Mouse (Mus musculus) cerebral cortex, adult 2 months (tissue): Measurements from ENCODE around the gene Gm614.

Source experiments
- WGBS: fragments of 180-500 bp; shearing (Covaris S2); methylation state at CpG from one replicate; pipeline ENCODE4 v1.1.7; 2018; 5-methylcytosine and 5-hydroxymethylcytosine counted together

Gene Gm614

GRCm38 (mm10) chrX:101260441-101261325 lies 3.1 kb downstream of the Gm614 start:
- 41% methylated on average over 9 of the region's 13 CpGs for WGBS

DNA sequence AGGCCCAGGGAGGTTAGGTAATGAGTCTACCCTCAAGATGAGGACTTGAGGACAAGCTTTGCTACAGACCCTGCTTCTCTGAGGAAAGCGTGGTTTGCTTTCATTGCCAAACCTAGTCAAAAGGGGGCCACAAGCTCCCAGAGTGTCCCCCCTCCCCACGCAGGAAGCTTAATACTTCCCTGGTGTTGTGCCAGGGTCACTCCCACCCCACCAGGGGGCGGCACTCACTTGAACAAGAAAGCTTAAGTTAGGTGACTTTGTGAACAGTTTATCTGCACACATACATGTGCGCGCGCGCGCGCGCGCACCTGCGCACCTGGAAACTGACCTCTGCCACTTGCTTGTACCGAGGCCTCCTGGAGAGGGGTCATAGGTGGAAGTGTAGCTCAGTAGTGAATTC lies 7.2 kb downstream of the Gm614 start:
- 88% methylated on average over 13 of the region's 13 CpGs for WGBS

GRCm38 (mm10) chrX:101254740-101255139 lies 9.1 kb downstream of the Gm614 start:
- WGBS = 0% methylated on average over 15 of the region's 26 CpGs

- WGBS = 5% methylated on average over 47 of the region's 47 CpGs
Measured at GRCm38 (mm10) chrX:101253952-101254729, 9.7 kb downstream of the Gm614 start, which contains the start of gene Foxo4. Gene Foxo4, plus strand, starts transcription at chrX:101254528.

DNA sequence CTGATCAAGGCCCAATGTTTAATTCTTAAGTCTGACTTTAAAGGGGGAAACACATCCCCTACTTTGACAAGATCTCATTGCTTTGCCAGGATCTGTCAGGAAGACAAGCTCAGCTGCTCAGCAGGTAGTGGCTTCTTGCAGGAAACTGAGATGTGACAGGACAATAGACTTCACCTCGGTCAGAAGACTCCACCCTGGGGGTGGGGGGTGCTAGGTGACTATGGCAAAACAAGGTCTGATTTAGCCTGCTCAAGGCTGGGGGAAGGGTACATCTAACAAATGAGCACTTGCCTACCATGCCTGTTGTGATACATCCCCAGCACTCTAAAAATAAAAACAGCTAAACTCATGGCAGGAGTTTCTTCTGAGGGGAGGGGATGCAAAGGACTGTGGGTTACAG lies 18.8 kb downstream of the Gm614 start:
- 31% methylated on average over 1 of the region's 1 CpGs for WGBS

GRCm38 (mm10) chrX:101222796-101223162 lies 41.0 kb downstream of the Gm614 start:
- 6% methylated on average over 7 of the region's 7 CpGs for WGBS

DNA sequence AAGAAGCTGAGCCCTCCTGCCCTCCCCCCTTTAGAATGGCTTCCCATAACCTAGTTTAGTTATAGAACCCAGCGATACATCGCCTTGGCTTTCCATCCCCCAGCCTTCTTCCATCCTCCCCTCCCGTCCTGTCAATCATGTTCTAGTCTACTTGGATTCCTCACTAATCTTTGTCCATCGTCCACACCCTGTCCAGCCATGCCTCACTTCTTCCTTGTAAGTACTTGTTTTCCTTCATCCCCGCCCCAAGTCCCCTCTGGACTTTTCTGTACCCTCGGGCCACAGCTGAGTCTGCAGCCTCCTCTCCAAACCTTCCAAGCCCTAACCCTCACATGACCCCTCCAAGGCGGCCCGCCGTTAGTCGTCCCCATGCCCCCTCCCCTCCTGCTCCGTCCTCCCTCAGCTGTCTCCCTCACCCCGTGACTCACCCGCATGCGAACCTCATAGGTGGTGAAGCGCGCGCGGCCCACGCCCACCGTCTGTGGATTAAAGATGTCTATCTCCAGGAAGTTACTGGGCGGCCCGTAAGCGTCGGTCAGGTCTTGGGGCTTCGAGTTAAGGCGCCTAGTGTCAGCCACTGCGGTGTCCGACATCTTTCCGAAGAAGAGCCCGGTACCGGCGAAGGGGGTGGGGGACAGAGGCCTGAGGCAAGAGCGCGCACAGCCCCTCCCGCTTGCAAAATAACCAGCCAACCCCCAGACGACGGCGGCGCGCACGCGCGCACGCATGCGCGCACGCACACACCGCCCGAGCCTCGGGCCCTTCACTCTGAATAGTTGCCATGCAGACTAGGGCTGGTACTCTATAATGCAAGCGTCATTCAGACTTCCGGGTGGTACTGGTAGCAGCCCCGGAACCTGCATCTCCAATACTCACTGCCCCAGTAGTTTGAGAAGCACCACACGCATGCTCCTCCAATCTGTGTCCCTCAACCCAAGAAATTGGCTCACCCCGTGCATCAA lies 41.7 kb downstream of the Gm614 start, which contains the start of gene Snx12:
Snx12 (minus strand) TSS at position 730 of the 962 bp plus-strand sequence.
- WGBS = 4% methylated on average over 45 of the region's 55 CpGs
